In the genomic region with DNA sequence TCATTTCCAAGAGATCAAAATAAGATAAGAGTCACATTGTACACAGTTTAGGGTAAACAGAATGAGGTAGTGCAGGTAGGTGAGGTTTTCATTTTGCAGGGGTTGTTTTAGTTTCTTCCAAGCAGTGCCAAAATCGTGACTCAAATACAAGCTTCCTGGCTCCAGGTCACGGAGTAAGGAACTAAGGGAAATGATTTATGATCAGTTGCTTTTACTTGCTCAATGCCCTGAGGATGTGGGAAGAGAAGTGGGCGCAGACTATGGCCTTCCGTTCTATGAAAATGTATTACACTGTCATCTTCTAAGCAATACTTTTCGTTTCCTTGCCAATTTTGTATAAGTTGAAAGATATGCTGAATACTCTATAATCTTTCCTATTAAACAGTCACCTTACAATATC, we compare ENCODE assay signal across 27 mouse cellular contexts. TPM values are rescaled to one million over a fixed set of nuclear protein-coding genes. Genes with fewer than 3 reads are reported as not detected.
DNase-seq lines count a peak whose midpoint lies in the region; ATAC-seq and TF ChIP-seq lines count a peak whose summit lies in the region.
"Had no signal": no experiment of that assay in that cellular context is flagged by ENCODE, and none has a peak within 500 bp of the region (broad histone marks: within the 10 kb centered on the region; RNA-seq: fewer than 3 reads in every experiment).

No protein-coding gene starts in this region.

- H3K4me3 ChIP-seq in kidney, embryonic 16.5 days (ENCODE audit: low read length): no peak overlapping the region
- H3K4me3 ChIP-seq in myocyte: no peak overlapping the region
- H3K4me3 ChIP-seq in thymus, adult 2 months (ENCODE audit: control insufficient read depth, insufficient read depth, low read length): no peak overlapping the region
- H3K4me3 ChIP-seq: embryonic facial prominence, embryonic 13.5 days; gastrocnemius, adult 2 months; heart, embryonic 10.5 days; heart, embryonic 15.5 days; hindbrain, embryonic 12.5 days; intestine, embryonic 15.5 days; limb, embryonic 13.5 days; lung, embryonic 15.5 days; neural tube, embryonic 12.5 days had no signal

- no peak overlapping the region for H3K9ac ChIP-seq in kidney, embryonic 16.5 days (replicated peaks; ENCODE audit: low read length)
- H3K9ac ChIP-seq: embryonic facial prominence, embryonic 13.5 days; heart, embryonic 15.5 days; hindbrain, embryonic 12.5 days; intestine, embryonic 15.5 days; limb, embryonic 13.5 days; lung, embryonic 15.5 days; neural tube, embryonic 12.5 days had no signal

- no peak overlapping the region for H3ac ChIP-seq in myocyte (ENCODE audit: control insufficient read depth, insufficient read length)

- H3K36me3 ChIP-seq in kidney, embryonic 16.5 days (ENCODE audit: insufficient read depth, low read length): no peaks in the 10 kb centered on the region
- no peaks in the 10 kb centered on the region for H3K36me3 ChIP-seq in myocyte (ENCODE audit: control insufficient read depth, insufficient read depth)
- no peaks in the 10 kb centered on the region for H3K36me3 ChIP-seq in thymus, adult 2 months (ENCODE audit: control insufficient read depth, insufficient read depth, low read length)
- H3K36me3 ChIP-seq: embryonic facial prominence, embryonic 13.5 days; G1E; heart, embryonic 10.5 days; heart, embryonic 15.5 days; hindbrain, embryonic 12.5 days; intestine, embryonic 15.5 days; limb, embryonic 13.5 days; lung, embryonic 15.5 days; neural tube, embryonic 12.5 days had no signal

- no peaks in the 10 kb centered on the region for H3K27me3 ChIP-seq in kidney, embryonic 16.5 days (ENCODE audit: insufficient read depth, low read length)
- no peaks in the 10 kb centered on the region for H3K27me3 ChIP-seq in myocyte (ENCODE audit: control insufficient read depth, insufficient read depth, insufficient read length)
- H3K27me3 ChIP-seq in thymus, adult 2 months (ENCODE audit: control insufficient read depth, insufficient read depth, low read length): no peaks in the 10 kb centered on the region
- H3K27me3 ChIP-seq: embryonic facial prominence, embryonic 13.5 days; heart, embryonic 15.5 days; hindbrain, embryonic 12.5 days; intestine, embryonic 15.5 days; limb, embryonic 13.5 days; lung, embryonic 15.5 days; neural tube, embryonic 12.5 days had no signal

- no peak overlapping the region for H3K4me2 ChIP-seq in kidney, embryonic 16.5 days (replicated peaks; ENCODE audit: low read depth, low read length)
- no peak overlapping the region for H3K4me2 ChIP-seq in myocyte (ENCODE audit: low read depth)
- H3K4me2 ChIP-seq: embryonic facial prominence, embryonic 13.5 days; heart, embryonic 15.5 days; hindbrain, embryonic 12.5 days; intestine, embryonic 15.5 days; limb, embryonic 13.5 days; liver, embryonic 11.5 days; lung, embryonic 15.5 days; midbrain, embryonic 11.5 days; neural tube, embryonic 12.5 days had no signal

- H3K27ac ChIP-seq in kidney, embryonic 16.5 days (ENCODE audit: low read length): no peak overlapping the region
- no peak overlapping the region for H3K27ac ChIP-seq in thymus, adult 2 months (ENCODE audit: control insufficient read depth, insufficient read depth, low read length)
- H3K27ac ChIP-seq: embryonic facial prominence, embryonic 13.5 days; gastrocnemius, adult 2 months; heart, embryonic 10.5 days; heart, embryonic 15.5 days; hindbrain, embryonic 12.5 days; hindbrain, postnatal 0 days; intestine, embryonic 15.5 days; limb, embryonic 13.5 days; lung, embryonic 15.5 days; neural tube, embryonic 12.5 days had no signal

- peak; percentile 51; the same call in 1 of the 2 replicates for ATAC-seq in kidney, embryonic 16.5 days (ENCODE audit: low FRiP score, low TSS enrichment)
- ATAC-seq: forebrain, embryonic 16.5 days; hindbrain, postnatal 0 days; intestine, embryonic 15.5 days; midbrain, embryonic 16.5 days; Patski had no signal

- no peaks in the 10 kb centered on the region for H3K79me2 ChIP-seq in myocyte (ENCODE audit: control insufficient read depth, insufficient read depth)

- H3K9me3 ChIP-seq in kidney, embryonic 16.5 days (ENCODE audit: low read length): no peaks in the 10 kb centered on the region
- H3K9me3 ChIP-seq: embryonic facial prominence, embryonic 13.5 days; G1E; heart, embryonic 10.5 days; heart, embryonic 15.5 days; hindbrain, embryonic 12.5 days; intestine, embryonic 15.5 days; limb, embryonic 13.5 days; lung, embryonic 15.5 days; neural tube, embryonic 12.5 days had no signal

- no peak for DNase-seq in kidney, postnatal 25 days
- DNase-seq in NIH3T3 (ENCODE audit: low read depth): peak; percentile 53
- DNase-seq in gonadal fat pad, adult 2 months (ENCODE audit: low read depth): peak; percentile 13
- no peak for DNase-seq in thymus, adult 2 months
- no peak for DNase-seq in lung, postnatal 14 days
- DNase-seq: adrenal gland, postnatal 10 days; cerebellum, adult 8-10 months; gastrocnemius, adult 2 months; lung, postnatal 36 days; right cerebral cortex, postnatal 4 days had no signal

- no peak for TF ChIP-seq POLR2A in myocyte (IDR thresholded peaks at IDR 0.05; ENCODE audit: insufficient read length, low read depth)
- no peak for TF ChIP-seq POLR2A in thymus, adult 2 months (IDR thresholded peaks at IDR 0.05; ENCODE audit: control insufficient read depth, extremely low read depth, insufficient read depth, low read length, poor library complexity)

- peaks cover 5% of the 10 kb centered on the region; the same call in 1 of the 2 replicates for H3K4me1 ChIP-seq in kidney, embryonic 16.5 days (ENCODE audit: insufficient read depth, low read length)
- no peaks in the 10 kb centered on the region for H3K4me1 ChIP-seq in thymus, adult 2 months (replicated peaks; ENCODE audit: control insufficient read depth, insufficient read depth, low read length)
- H3K4me1 ChIP-seq: embryonic facial prominence, embryonic 13.5 days; heart, embryonic 10.5 days; heart, embryonic 15.5 days; intestine, embryonic 15.5 days; limb, embryonic 13.5 days; lung, embryonic 15.5 days; neural tube, embryonic 12.5 days had no signal

- WGBS in kidney, embryonic 16.5 days: 32% methylated on average over 5 of the region's 5 CpGs
- 16% methylated on average over 5 of the region's 5 CpGs for WGBS in thymus, adult 2 months

- TF ChIP-seq CTCF in thymus, adult 2 months (IDR thresholded peaks at IDR 0.05; ENCODE audit: borderline replicate concordance, control insufficient read depth, extremely low read depth, insufficient read depth, low read length, poor library complexity): no peak

TF ChIP-seq in myocyte, 11 proteins besides CTCF, POLR2A, EP300 and RAD21:
- TF ChIP-seq TCF3 (IDR thresholded peaks at IDR 0.05; ENCODE audit: insufficient read length, low read depth): no peak
- no peak for TF ChIP-seq TCF12 (IDR thresholded peaks at IDR 0.05; ENCODE audit: insufficient read depth, poor library complexity, severe bottlenecking)
- TF ChIP-seq CEBPB (IDR thresholded peaks at IDR 0.05; ENCODE audit: insufficient read depth, poor library complexity, severe bottlenecking): peak; percentile 70
- TF ChIP-seq SRF (IDR thresholded peaks at IDR 0.05; ENCODE audit: control insufficient read depth, insufficient read length, low read depth): no peak
- no peak for TF ChIP-seq USF1 (IDR thresholded peaks at IDR 0.05; ENCODE audit: low read depth)
- no peak for TF ChIP-seq E2F4 (IDR thresholded peaks at IDR 0.05; ENCODE audit: insufficient read depth)
- TF ChIP-seq MYOG (IDR thresholded peaks at IDR 0.05; ENCODE audit: control insufficient read depth in 1 of 3, insufficient read depth in 1 of 3, insufficient read length in 2 of 3, low read depth in 2 of 3): no peak
TF ChIP-seq in myocyte: peak in this region for 1.

RNA-seq across cellular contexts. Expression of a gene that starts 13.0 kb away (rescaled TPM):
- 1.8 and 2.1 TPM in 2 replicates for polyA plus RNA-seq in kidney, embryonic 16.5 days (2015; fragmentation: Nextera tagmentation; extraction: Ambion mirVana)
- polyA plus RNA-seq in gonadal fat pad, adult 2 months (2012; rRNA removed): 0.31 and 0.32 TPM in 2 replicates
- 0.40 TPM for polyA plus RNA-seq in myocyte (2012; fragmentation: generic; extraction: Trizol)
- 0.08 TPM in 1 of 2 replicates, not detected in the other for polyA plus RNA-seq in thymus, adult 2 months (2012; rRNA removed)
- polyA plus RNA-seq: G1E had no signal

Comparison
In these comparisons a context has a peak if more than half of its experiments do, and no peak if none do; other contexts are left out.
1. DNase-seq: peak in NIH3T3 (single experiment) and gonadal fat pad, adult 2 months (single experiment); none in kidney, postnatal 25 days (0 of 2), thymus, adult 2 months (single experiment) and lung, postnatal 14 days (single experiment).